Mouse (Mus musculus) intestine, postnatal 0 days (tissue): ENCODE measurements around the gene Ankrd12. TPM values are rescaled to one million over a fixed set of nuclear protein-coding genes. Genes with fewer than 3 reads are reported as not detected.

Experiments used
- ATAC-seq: fragments of 200-750 bp; cut with Nextera tagmentation; 2 replicates; pipeline ENCODE4 v1.8.0; 2017; ENCODE audit warnings: mild to moderate bottlenecking, moderate TSS enrichment, moderate library complexity
- H3K27ac ChIP-seq: fragments of 300-500 bp; sonication (generic); 2 replicates; pipeline ENCODE4 v1.5.1; 2014; ENCODE audit warnings: mild to moderate bottlenecking, low read depth, low read length, moderate library complexity
- H3K27me3 ChIP-seq: fragments of 300-500 bp; sonication (generic); replicated peaks from 2 replicates; pipeline ENCODE4 v1.6.1; 2014; ENCODE audit warnings: low read length, mixed read lengths; ENCODE audit not compliant: control insufficient read depth, insufficient read depth
- H3K36me3 ChIP-seq: fragments of 300-500 bp; sonication (generic); 2 replicates; pipeline ENCODE4 v1.6.1; 2014; ENCODE audit warnings: mild to moderate bottlenecking, moderate library complexity; ENCODE audit not compliant: control insufficient read depth, insufficient read depth
- H3K4me1 ChIP-seq: fragments of 300-500 bp; sonication (generic); replicated peaks from 2 replicates; pipeline ENCODE4 v1.6.1; 2014; ENCODE audit warnings: antibody characterized with exemption, low read length, mixed read lengths; ENCODE audit not compliant: control insufficient read depth, insufficient read depth
- H3K4me2 ChIP-seq: fragments of 300-500 bp; sonication (generic); replicated peaks from 2 replicates; pipeline ENCODE4 v1.6.1; 2014; ENCODE audit warnings: low read depth, mild to moderate bottlenecking, moderate library complexity
- H3K4me3 ChIP-seq: fragments of 300-500 bp; sonication (generic); 2 replicates; pipeline ENCODE4 v1.5.1; 2014; ENCODE audit warnings: low read depth, low read length
- H3K9ac ChIP-seq: fragments of 300-500 bp; sonication (generic); 2 replicates; pipeline ENCODE4 v1.6.1; 2014; ENCODE audit warnings: mild to moderate bottlenecking, low read depth, low read length
- H3K9me3 ChIP-seq: fragments of 300-500 bp; sonication (generic); 2 replicates; pipeline ENCODE4 v1.6.1; 2016; ENCODE audit warnings: mixed run types; ENCODE audit not compliant: control insufficient read depth
- CTCF ChIP-seq: sonication (generic); IDR thresholded peaks from 2 replicates; pipeline ENCODE4 v1.5.1; 2016; ENCODE audit warnings: low read depth, mild to moderate bottlenecking, control low read depth, antibody characterized with exemption, moderate library complexity
- WGBS: fragments of 180-500 bp; shearing (Covaris S2); extraction: QIAGEN DNeasy Blood & Tissue Kit; methylation state at CpG from one replicate; pipeline ENCODE4 v1.1.7; 2014; 5-methylcytosine and 5-hydroxymethylcytosine counted together
- polyA plus RNA-seq: library from polyadenylated mRNA; unstranded; fragments of >200 nt; fragmentation: Nextera tagmentation; extraction: Ambion mirVana; gene quantifications from 2 replicates; pipeline ENCODE4 v1.2.1, GENCODE M21; 2015

The Ankrd12 gene
- polyA plus RNA-seq, 1 experiment from 2014 or later: 21.9 TPM

DNA sequence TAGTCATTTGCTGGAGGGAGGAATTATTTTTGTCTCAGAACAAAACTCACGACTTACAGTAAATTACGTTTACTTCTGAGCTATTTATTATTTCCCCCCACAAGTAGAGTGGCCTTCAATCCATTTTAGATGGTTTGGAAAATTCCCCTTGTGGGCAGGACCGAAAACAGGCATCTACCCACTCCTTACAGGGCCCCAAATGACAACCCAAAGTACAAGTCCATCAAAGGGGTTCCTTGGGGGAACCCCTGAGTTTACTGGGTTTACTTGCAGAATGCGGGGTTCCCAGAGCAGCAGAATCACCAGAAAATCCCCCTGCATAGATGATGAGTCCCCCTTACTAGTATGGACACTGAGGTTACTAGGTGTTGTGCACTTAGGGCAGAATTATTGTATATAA is 35.3 kb upstream of the Ankrd12 start:
- no peak overlapping the region for H3K27ac ChIP-seq
- no peak for ATAC-seq
- peaks cover 36% of the 10 kb centered on the region for H3K36me3 ChIP-seq
- no peaks in the 10 kb centered on the region for H3K27me3 ChIP-seq
- H3K4me2 ChIP-seq: peak overlapping the region; percentile 68
- H3K4me1 ChIP-seq: peaks cover 7% of the 10 kb centered on the region
- 21% methylated on average over 4 of the region's 4 CpGs for WGBS
- peak overlapping the region; percentile 74; the same call in 1 of the 2 replicates for H3K9ac ChIP-seq
- no peaks in the 10 kb centered on the region for H3K9me3 ChIP-seq
- no peak for TF ChIP-seq CTCF
- peak overlapping the region; percentile 85 for H3K4me3 ChIP-seq

DNA sequence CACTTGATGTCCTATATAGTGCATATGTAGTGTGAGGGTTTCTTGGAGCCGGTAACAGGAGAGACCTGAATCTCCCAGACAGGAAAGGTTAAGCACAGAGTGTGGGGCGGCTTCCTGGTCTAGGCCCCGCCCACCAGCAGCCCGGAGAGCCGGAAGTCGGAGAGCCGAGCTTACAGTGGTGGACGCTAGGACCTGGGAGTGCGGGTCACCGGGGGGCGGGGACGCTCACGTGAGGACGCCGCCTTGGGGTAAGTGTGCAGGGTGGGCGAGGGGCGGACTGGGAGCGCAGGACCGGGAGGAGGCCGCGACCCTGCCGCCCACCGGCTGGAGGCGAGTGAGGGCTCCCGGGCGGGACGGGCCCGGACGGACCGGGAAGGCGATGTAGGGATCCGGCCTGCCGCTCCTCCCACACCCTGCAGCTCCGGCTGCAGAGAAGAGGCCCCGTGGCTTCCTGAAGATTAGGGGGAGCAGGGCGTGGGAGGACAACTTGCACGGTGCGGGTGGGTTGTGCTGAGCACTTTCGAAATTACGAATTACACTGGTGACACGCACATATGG is 34.6 kb upstream of the Ankrd12 start, which contains the start of gene Washc1:
Gene Washc1, plus strand, starts transcription at position 144 of the 558 bp plus-strand sequence.
- WGBS: under 1% methylated on average over 41 of the region's 41 CpGs
- Histone ChIP-seq H3K27ac (peak within 1 kb of the TSS; percentile 64), H3K36me3 (peaks cover 29% of the 10 kb centered on the region), H3K4me2 (peak within 1 kb of the TSS; percentile 68), H3K27me3 (no peaks in the 10 kb centered on the region), H3K4me1 (peaks cover 7% of the 10 kb centered on the region), H3K9ac (peak within 1 kb of the TSS; percentile 74), H3K4me3 (peak within 1 kb of the TSS; percentile 85), H3K9me3 (no peaks in the 10 kb centered on the region)
- ATAC-seq: peak; percentile 98
- peak; percentile 35 for TF ChIP-seq CTCF

DNA sequence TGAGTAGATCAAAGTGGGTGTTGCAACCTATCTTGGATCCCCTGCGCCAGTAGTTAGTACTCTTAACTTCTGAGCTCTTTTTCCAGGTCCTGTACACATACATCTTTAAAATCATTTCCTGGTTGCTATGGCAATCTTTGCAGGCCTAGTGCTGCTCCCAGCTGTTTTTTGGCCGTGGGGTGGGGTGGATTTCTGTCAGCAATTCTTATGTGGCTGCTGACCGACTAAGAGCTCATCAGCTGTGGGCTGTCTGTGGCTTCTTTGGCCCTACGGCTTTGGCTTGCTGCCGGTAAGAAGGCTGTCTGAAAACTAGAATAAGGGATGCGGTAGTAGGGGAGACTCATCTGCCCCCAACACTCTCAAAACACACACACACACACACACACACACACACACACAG is 33.9 kb upstream of the Ankrd12 start:
- TF ChIP-seq CTCF: no peak
- Histone ChIP-seq H3K9me3 (no peaks in the 10 kb centered on the region), H3K4me1 (peaks cover 7% of the 10 kb centered on the region), H3K27ac (peak overlapping the region; percentile 64), H3K9ac (peak overlapping the region; percentile 74; the same call in 1 of the 2 replicates), H3K4me2 (peak overlapping the region; percentile 68), H3K27me3 (no peaks in the 10 kb centered on the region), H3K4me3 (peak overlapping the region; percentile 85), H3K36me3 (peaks cover 22% of the 10 kb centered on the region; the same call in 1 of the 2 replicates)
- 18% methylated on average over 6 of the region's 6 CpGs for WGBS
- ATAC-seq: 0 out of 2 replicates have a peak, but pooled peaks have one; percentile 29

DNA sequence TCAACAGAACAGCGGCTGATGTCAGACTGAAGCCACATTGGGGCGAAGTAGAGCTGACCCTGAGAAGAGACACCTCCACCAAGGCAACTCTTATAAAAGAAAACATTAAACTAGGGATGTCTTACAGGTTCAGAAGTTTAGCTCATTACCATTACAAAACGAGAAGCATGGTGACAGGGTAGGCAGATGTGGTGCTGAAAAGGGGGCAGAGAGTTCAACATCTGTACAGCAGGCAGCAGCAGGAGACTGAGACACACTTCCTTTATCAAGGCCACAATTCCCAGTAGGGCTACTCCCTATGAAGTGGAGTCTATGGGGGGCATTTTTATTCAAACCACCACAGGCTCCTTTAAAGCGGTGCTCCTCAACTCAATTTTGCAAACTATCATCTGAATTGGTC is 31.3 kb upstream of the Ankrd12 start:
- ATAC-seq: no peak
- TF ChIP-seq CTCF: no peak
- Histone ChIP-seq H3K36me3 (no peaks in the 10 kb centered on the region), H3K9me3 (no peaks in the 10 kb centered on the region), H3K9ac (no peak overlapping the region), H3K4me3 (no peak overlapping the region), H3K4me1 (peaks cover 7% of the 10 kb centered on the region), H3K27me3 (no peaks in the 10 kb centered on the region), H3K4me2 (no peak overlapping the region), H3K27ac (no peak overlapping the region)
- 89% methylated on average over 4 of the region's 4 CpGs for WGBS

DNA sequence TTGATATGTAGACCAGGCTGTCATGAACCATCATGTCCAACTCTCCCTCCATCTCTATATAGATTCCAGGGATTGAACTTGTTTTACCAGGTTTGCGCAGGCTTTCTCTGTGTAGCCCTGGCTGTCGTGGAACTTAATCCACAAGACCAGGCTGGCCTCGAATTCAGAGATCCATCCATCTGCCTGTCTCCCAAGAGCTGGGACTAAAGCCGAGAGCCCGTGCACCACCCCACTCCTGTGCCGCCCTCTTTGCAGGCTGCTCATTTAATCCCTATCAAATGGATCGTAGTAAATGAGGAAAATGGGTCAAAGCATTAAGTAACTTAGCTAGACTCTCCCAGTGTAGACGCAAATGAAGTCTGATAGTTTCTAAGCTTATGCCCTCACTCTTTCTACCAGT is 30.6 kb upstream of the Ankrd12 start:
- H3K4me2 ChIP-seq: no peak overlapping the region
- no peaks in the 10 kb centered on the region for H3K27me3 ChIP-seq
- no peak for ATAC-seq
- no peaks in the 10 kb centered on the region for H3K9me3 ChIP-seq
- peaks cover 6% of the 10 kb centered on the region for H3K4me1 ChIP-seq
- TF ChIP-seq CTCF: no peak
- WGBS: 72% methylated on average over 8 of the region's 8 CpGs
- no peaks in the 10 kb centered on the region for H3K36me3 ChIP-seq
- no peak overlapping the region for H3K9ac ChIP-seq
- H3K4me3 ChIP-seq: no peak overlapping the region
- H3K27ac ChIP-seq: no peak overlapping the region

DNA sequence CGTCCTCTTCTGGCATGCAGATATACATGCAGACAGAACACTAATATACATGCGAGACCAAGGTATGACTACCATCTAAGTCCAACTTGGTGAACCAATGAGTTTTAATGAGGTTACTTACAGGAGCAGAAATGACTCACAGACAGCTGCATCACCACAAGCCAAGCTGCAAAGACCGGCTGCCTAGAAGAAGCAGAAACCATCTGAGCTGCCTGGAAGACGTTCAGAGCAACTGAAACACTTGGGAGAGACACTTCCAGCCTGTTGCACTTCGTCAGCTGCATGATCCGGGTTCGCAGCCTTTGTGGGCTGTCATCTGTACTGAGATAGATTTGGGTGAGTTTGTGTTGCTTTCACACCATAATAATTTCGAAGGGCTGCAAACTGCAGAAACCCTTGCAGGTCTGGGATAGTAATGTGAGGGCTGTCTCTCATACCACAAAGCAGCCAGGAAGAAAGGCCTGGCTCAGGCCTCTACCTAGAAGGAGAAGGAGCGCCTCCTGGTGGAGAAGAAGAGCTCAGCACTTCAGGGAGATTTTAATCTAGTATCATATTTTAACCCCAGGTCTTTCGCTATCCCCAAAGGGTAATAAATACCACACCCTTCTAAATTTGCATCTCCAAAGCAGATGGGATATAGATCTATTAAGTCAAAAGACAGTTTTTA is 29.8 kb upstream of the Ankrd12 start:
- ATAC-seq: no peak
- Histone ChIP-seq H3K9ac (no peak overlapping the region), H3K27me3 (no peaks in the 10 kb centered on the region), H3K4me1 (no peaks in the 10 kb centered on the region), H3K9me3 (no peaks in the 10 kb centered on the region), H3K4me2 (no peak overlapping the region), H3K27ac (no peak overlapping the region), H3K36me3 (no peaks in the 10 kb centered on the region), H3K4me3 (no peak overlapping the region)
- 47% methylated on average over 10 of the region's 10 CpGs for WGBS
- peak; percentile 92 for TF ChIP-seq CTCF
